Mouse (Mus musculus): ENCODE measurements around the gene Arhgef3. TPM values are rescaled to one million over a fixed set of nuclear protein-coding genes. Genes with fewer than 3 reads are reported as not detected.
"Not testable (repeated sequence)": the region's sequence is repeated elsewhere in the genome, so short reads cannot be mapped to it uniquely, and the experiment has no call there.

The Arhgef3 gene
- polyA plus RNA-seq, 1 experiment, result 17.0 TPM

- WGBS, result 91% methylated on average over 8 of the region's 8 CpGs
- Histone ChIP-seq H3K27me3 (ENCODE audit: control insufficient read depth, insufficient read depth, low read length) (no peaks in the 10 kb centered on the region), H3K36me3 (ENCODE audit: control insufficient read depth, insufficient read depth, low read length) (no peaks in the 10 kb centered on the region), H3K4me3 (ENCODE audit: control insufficient read depth, insufficient read depth, low read length) (no peak overlapping the region), H3K4me1 (replicated peaks; ENCODE audit: control insufficient read depth, insufficient read depth, low read length) (peaks cover 14% of the 10 kb centered on the region), H3K27ac (ENCODE audit: control insufficient read depth, insufficient read depth, low read length) (no peak overlapping the region)
- TF ChIP-seq POLR2A (IDR thresholded peaks at IDR 0.05; ENCODE audit: control insufficient read depth, extremely low read depth, insufficient read depth, low read length, poor library complexity) (no peak), CTCF (IDR thresholded peaks at IDR 0.05; ENCODE audit: borderline replicate concordance, control insufficient read depth, extremely low read depth, insufficient read depth, low read length, poor library complexity) (no peak)
- no peak for DNase-seq
These were observed 127.6 kb downstream of the Arhgef3 start for GRCm38 (mm10) chr14:27242253-27242652.

GRCm38 (mm10) chr14:27242769-27243168 lies 128.1 kb downstream of the Arhgef3 start:
- no peak overlapping the region for H3K4me3 ChIP-seq (ENCODE audit: control insufficient read depth, insufficient read depth, low read length)
- H3K36me3 ChIP-seq (ENCODE audit: control insufficient read depth, insufficient read depth, low read length), result no peaks in the 10 kb centered on the region
- H3K4me1 ChIP-seq (replicated peaks; ENCODE audit: control insufficient read depth, insufficient read depth, low read length), result peaks cover 12% of the 10 kb centered on the region
- H3K27me3 ChIP-seq (ENCODE audit: control insufficient read depth, insufficient read depth, low read length), result no peaks in the 10 kb centered on the region
- DNase-seq, result no peak
- TF ChIP-seq CTCF (IDR thresholded peaks at IDR 0.05; ENCODE audit: borderline replicate concordance, control insufficient read depth, extremely low read depth, insufficient read depth, low read length, poor library complexity), result no peak
- TF ChIP-seq POLR2A (IDR thresholded peaks at IDR 0.05; ENCODE audit: control insufficient read depth, extremely low read depth, insufficient read depth, low read length, poor library complexity), result no peak
- H3K27ac ChIP-seq (ENCODE audit: control insufficient read depth, insufficient read depth, low read length), result no peak overlapping the region
- WGBS, result 74% methylated on average over 2 of the region's 2 CpGs

- no peak for DNase-seq
- Histone ChIP-seq H3K4me3 (ENCODE audit: control insufficient read depth, insufficient read depth, low read length) (no peak overlapping the region), H3K4me1 (replicated peaks; ENCODE audit: control insufficient read depth, insufficient read depth, low read length) (peaks cover 4% of the 10 kb centered on the region), H3K36me3 (ENCODE audit: control insufficient read depth, insufficient read depth, low read length) (no peaks in the 10 kb centered on the region), H3K27me3 (ENCODE audit: control insufficient read depth, insufficient read depth, low read length) (no peaks in the 10 kb centered on the region), H3K27ac (ENCODE audit: control insufficient read depth, insufficient read depth, low read length) (no peak overlapping the region)
- 89% methylated on average over 5 of the region's 5 CpGs for WGBS
- TF ChIP-seq POLR2A (IDR thresholded peaks at IDR 0.05; ENCODE audit: control insufficient read depth, extremely low read depth, insufficient read depth, low read length, poor library complexity) (no peak), CTCF (IDR thresholded peaks at IDR 0.05; ENCODE audit: borderline replicate concordance, control insufficient read depth, extremely low read depth, insufficient read depth, low read length, poor library complexity) (no peak)
These were observed 128.9 kb downstream of the Arhgef3 start for GRCm38 (mm10) chr14:27243585-27243984.

- no peak overlapping the region for H3K27ac ChIP-seq (ENCODE audit: control insufficient read depth, insufficient read depth, low read length)
- WGBS, result 80% methylated on average over 3 of the region's 3 CpGs
- no peaks in the 10 kb centered on the region for H3K4me1 ChIP-seq (replicated peaks; ENCODE audit: control insufficient read depth, insufficient read depth, low read length)
- no peak for DNase-seq
- no peak overlapping the region for H3K4me3 ChIP-seq (ENCODE audit: control insufficient read depth, insufficient read depth, low read length)
- H3K36me3 ChIP-seq (ENCODE audit: control insufficient read depth, insufficient read depth, low read length), result no peaks in the 10 kb centered on the region
- H3K27me3 ChIP-seq (ENCODE audit: control insufficient read depth, insufficient read depth, low read length), result no peaks in the 10 kb centered on the region
- TF ChIP-seq CTCF (IDR thresholded peaks at IDR 0.05; ENCODE audit: borderline replicate concordance, control insufficient read depth, extremely low read depth, insufficient read depth, low read length, poor library complexity), result no peak
These were observed 130.2 kb downstream of the Arhgef3 start for GRCm38 (mm10) chr14:27244898-27245297.

- Histone ChIP-seq H3K27me3 (ENCODE audit: control insufficient read depth, insufficient read depth, low read length) (no peaks in the 10 kb centered on the region), H3K27ac (ENCODE audit: control insufficient read depth, insufficient read depth, low read length) (no peak overlapping the region), H3K36me3 (ENCODE audit: control insufficient read depth, insufficient read depth, low read length) (no peaks in the 10 kb centered on the region), H3K4me1 (replicated peaks; ENCODE audit: control insufficient read depth, insufficient read depth, low read length) (peaks cover 7% of the 10 kb centered on the region), H3K4me3 (ENCODE audit: control insufficient read depth, insufficient read depth, low read length) (no peak overlapping the region)
- no peak for TF ChIP-seq POLR2A (IDR thresholded peaks at IDR 0.05; ENCODE audit: control insufficient read depth, extremely low read depth, insufficient read depth, low read length, poor library complexity)
- no peak for TF ChIP-seq CTCF (IDR thresholded peaks at IDR 0.05; ENCODE audit: borderline replicate concordance, control insufficient read depth, extremely low read depth, insufficient read depth, low read length, poor library complexity)
- 95% methylated on average over 5 of the region's 5 CpGs for WGBS
- no peak for DNase-seq
These were observed 131.7 kb downstream of the Arhgef3 start for GRCm38 (mm10) chr14:27246424-27246823.

GRCm38 (mm10) chr14:27246948-27247347 lies 132.2 kb downstream of the Arhgef3 start:
- not testable (repeated sequence) for H3K4me1 ChIP-seq (replicated peaks; ENCODE audit: control insufficient read depth, insufficient read depth, low read length); H3K36me3 ChIP-seq (ENCODE audit: control insufficient read depth, insufficient read depth, low read length); DNase-seq; H3K27me3 ChIP-seq (ENCODE audit: control insufficient read depth, insufficient read depth, low read length); H3K27ac ChIP-seq (ENCODE audit: control insufficient read depth, insufficient read depth, low read length); H3K4me3 ChIP-seq (ENCODE audit: control insufficient read depth, insufficient read depth, low read length)
- 95% methylated on average over 10 of the region's 10 CpGs for whole genome bisulfite sequencing

- no peak overlapping the region for H3K27ac ChIP-seq (ENCODE audit: control insufficient read depth, insufficient read depth, low read length)
- TF ChIP-seq POLR2A (IDR thresholded peaks at IDR 0.05; ENCODE audit: control insufficient read depth, extremely low read depth, insufficient read depth, low read length, poor library complexity) (no peak), CTCF (IDR thresholded peaks at IDR 0.05; ENCODE audit: borderline replicate concordance, control insufficient read depth, extremely low read depth, insufficient read depth, low read length, poor library complexity) (no peak)
- 73% methylated on average over 1 of the region's 1 CpGs for WGBS
These were observed 134.4 kb downstream of the Arhgef3 start for GRCm38 (mm10) chr14:27249121-27249520.

More at GRCm38 (mm10) chr14:27249121-27249520, 134.4 kb downstream of the Arhgef3 start:
- DNase-seq, result no peak
- Histone ChIP-seq H3K36me3 (ENCODE audit: control insufficient read depth, insufficient read depth, low read length) (no peaks in the 10 kb centered on the region), H3K4me1 (replicated peaks; ENCODE audit: control insufficient read depth, insufficient read depth, low read length) (peaks cover 7% of the 10 kb centered on the region), H3K4me3 (ENCODE audit: control insufficient read depth, insufficient read depth, low read length) (no peak overlapping the region), H3K27me3 (ENCODE audit: control insufficient read depth, insufficient read depth, low read length) (no peaks in the 10 kb centered on the region)

Data from thymus, adult 2 months (tissue).